ENCODE assay signal across 9 mouse cellular contexts in genomic region chr15:101410775-101411174, GRCm38 (mm10). TPM values are rescaled to one million over a fixed set of nuclear protein-coding genes. Genes with fewer than 3 reads are reported as not detected.
DNase-seq lines count a peak whose midpoint lies in the region; ATAC-seq and TF ChIP-seq lines count a peak whose summit lies in the region.
"Had no signal": no experiment of that assay in that cellular context is flagged by ENCODE, and none has a peak within 500 bp of the region (broad histone marks: within the 10 kb centered on the region; RNA-seq: fewer than 3 reads in every experiment).

Gene Krt7, plus strand, starts transcription at chr15:101411043.

- TF ChIP-seq CTCF in small intestine, adult 2 months (IDR thresholded peaks at IDR 0.05; ENCODE audit: extremely low read depth, insufficient read length, insufficient replicate concordance, low read depth, low read length), result no peak

- H3K27ac ChIP-seq in hindbrain, embryonic 12.5 days, result no peak within 1 kb of the TSS
- no peak within 1 kb of the TSS for H3K27ac ChIP-seq in hindbrain, embryonic 14.5 days
- peak within 1 kb of the TSS; percentile 25 for H3K27ac ChIP-seq in small intestine, adult 2 months (ENCODE audit: insufficient read depth, low read depth, low read length)
- no peak within 1 kb of the TSS for H3K27ac ChIP-seq in midbrain, embryonic 11.5 days (ENCODE audit: low read depth, low read length)

- peaks cover 34% of the 10 kb centered on the region for H3K27me3 ChIP-seq in hindbrain, embryonic 12.5 days
- peaks cover 8% of the 10 kb centered on the region; the same call in 1 of the 2 replicates for H3K27me3 ChIP-seq in hindbrain, embryonic 14.5 days (ENCODE audit: control insufficient read depth, insufficient read depth, low read length)
- no peaks in the 10 kb centered on the region for H3K27me3 ChIP-seq in small intestine, adult 2 months (ENCODE audit: control insufficient read depth, insufficient read depth, low read length)
- peaks cover 10% of the 10 kb centered on the region for H3K27me3 ChIP-seq in midbrain, embryonic 11.5 days (ENCODE audit: control insufficient read depth, insufficient read depth, low read length)

- peaks cover 6% of the 10 kb centered on the region; the same call in 1 of the 2 replicates for H3K4me1 ChIP-seq in hindbrain, embryonic 12.5 days
- H3K4me1 ChIP-seq in hindbrain, embryonic 14.5 days (replicated peaks; ENCODE audit: control insufficient read depth, insufficient read depth, low read length), result no peaks in the 10 kb centered on the region
- peaks cover 27% of the 10 kb centered on the region for H3K4me1 ChIP-seq in small intestine, adult 2 months (ENCODE audit: control insufficient read depth, insufficient read depth, insufficient read length, low read length)
- no peaks in the 10 kb centered on the region for H3K4me1 ChIP-seq in midbrain, embryonic 11.5 days (ENCODE audit: control insufficient read depth, insufficient read depth, low read length)

- TF ChIP-seq POLR2A in small intestine, adult 2 months (IDR thresholded peaks at IDR 0.05; ENCODE audit: low read depth, low read length), result no peak

- H3K9me3 ChIP-seq in hindbrain, embryonic 12.5 days (replicated peaks), result no peaks in the 10 kb centered on the region
- no peaks in the 10 kb centered on the region for H3K9me3 ChIP-seq in hindbrain, embryonic 14.5 days (ENCODE audit: control insufficient read depth, low read length)
- H3K9me3 ChIP-seq in midbrain, embryonic 11.5 days (ENCODE audit: control insufficient read depth, low read length), result no peaks in the 10 kb centered on the region

- 49% methylated on average over 2 of the region's 2 CpGs for WGBS in hindbrain, embryonic 12.5 days
- 41% methylated on average over 2 of the region's 2 CpGs for WGBS in hindbrain, embryonic 14.5 days
- whole genome bisulfite sequencing in large intestine, adult 2 months, result 22% methylated on average over 2 of the region's 2 CpGs
- 24% methylated on average over 2 of the region's 2 CpGs for WGBS in small intestine, adult 2 months
- WGBS in midbrain, embryonic 11.5 days, result 51% methylated on average over 2 of the region's 2 CpGs

- H3K9ac ChIP-seq in hindbrain, embryonic 12.5 days, result no peak within 1 kb of the TSS
- H3K9ac ChIP-seq in hindbrain, embryonic 14.5 days, result no peak within 1 kb of the TSS
- no peak within 1 kb of the TSS for H3K9ac ChIP-seq in midbrain, embryonic 11.5 days (ENCODE audit: low read length)

- DNase-seq in hindbrain, embryonic 14.5 days (ENCODE audit: low spot score), result no peak
- DNase-seq in gonadal fat pad, adult 2 months (ENCODE audit: low read depth), result no peak
- DNase-seq in large intestine, adult 2 months (ENCODE audit: low read depth, low spot score), result no peak
- DNase-seq in midbrain, embryonic 11.5 days (ENCODE audit: low spot score, missing footprints), result no peak
- DNase-seq in cerebellum, postnatal 36 days, result no peak

- ATAC-seq in hindbrain, embryonic 12.5 days (ENCODE audit: low FRiP score), result no peak
- no peak for ATAC-seq in hindbrain, embryonic 14.5 days (ENCODE audit: low FRiP score)
- no peak for ATAC-seq in CD4-positive, CD25-positive, alpha-beta regulatory T cell, adult 4 months
- ATAC-seq in midbrain, embryonic 11.5 days (ENCODE audit: low FRiP score), result no peak

- no peak within 1 kb of the TSS for H3K4me3 ChIP-seq in hindbrain, embryonic 12.5 days
- no peak within 1 kb of the TSS for H3K4me3 ChIP-seq in hindbrain, embryonic 14.5 days (replicated peaks; ENCODE audit: low read length)
- H3K4me3 ChIP-seq in small intestine, adult 2 months (ENCODE audit: low read depth, low read length), result peak within 1 kb of the TSS; percentile 74
- H3K4me3 ChIP-seq in midbrain, embryonic 11.5 days (ENCODE audit: low read depth, low read length), result no peak within 1 kb of the TSS
- H3K4me3 ChIP-seq: myocyte had no signal

- H3K36me3 ChIP-seq in hindbrain, embryonic 12.5 days, result no peaks in the 10 kb centered on the region
- no peaks in the 10 kb centered on the region for H3K36me3 ChIP-seq in hindbrain, embryonic 14.5 days (replicated peaks; ENCODE audit: control insufficient read depth, insufficient read depth)
- H3K36me3 ChIP-seq in small intestine, adult 2 months (ENCODE audit: control insufficient read depth, insufficient read depth, low read length), result no peaks in the 10 kb centered on the region
- no peaks in the 10 kb centered on the region for H3K36me3 ChIP-seq in midbrain, embryonic 11.5 days (ENCODE audit: control insufficient read depth, insufficient read depth, low read length)

- no peak within 1 kb of the TSS for H3K4me2 ChIP-seq in hindbrain, embryonic 12.5 days (replicated peaks)
- H3K4me2 ChIP-seq in hindbrain, embryonic 14.5 days (replicated peaks), result no peak within 1 kb of the TSS
- H3K4me2 ChIP-seq in midbrain, embryonic 11.5 days, result no peak within 1 kb of the TSS

RNA-seq across cellular contexts. Expression of gene Krt7, which starts in this region (rescaled TPM):
- polyA plus RNA-seq in hindbrain, embryonic 12.5 days (2016; fragmentation: Nextera tagmentation; extraction: Ambion mirVana), result 8.8 and 10.5 TPM in 2 replicates
- 1.5 and 1.8 TPM in 2 replicates for polyA plus RNA-seq in hindbrain, embryonic 14.5 days (2014; fragmentation: Nextera tagmentation; extraction: Ambion mirVana)
- polyA plus RNA-seq in gonadal fat pad, adult 2 months (2012; rRNA removed), result 20.0 and 23.0 TPM in 2 replicates
- polyA plus RNA-seq in large intestine, adult 2 months (2012; rRNA removed), result 33.0 and 44.4 TPM in 2 replicates
- polyA plus RNA-seq in small intestine, adult 2 months (2012; rRNA removed), result 35.1 and 43.1 TPM in 2 replicates
- polyA plus RNA-seq in CD4-positive, CD25-positive, alpha-beta regulatory T cell, adult 4 months (2017; shearing (Covaris generic)), result under 1 TPM in 1 of 2 experiments, not detected in 1; 0.08 TPM
- 4.2 and 7.2 TPM in 2 replicates for polyA plus RNA-seq in midbrain, embryonic 11.5 days (2014; fragmentation: Nextera tagmentation; extraction: Ambion mirVana)
